Mouse (Mus musculus) lung, postnatal 0 days (tissue): ENCODE results near the gene Rpa2. TPM values are rescaled to one million over a fixed set of nuclear protein-coding genes. Genes with fewer than 3 reads are reported as not detected.

ENCODE experiments used
- ATAC-seq: fragments of 200-750 bp; cut with Nextera tagmentation; 2 replicates; pipeline ENCODE4 v1.8.0; 2017; ENCODE audit warnings: moderate library complexity
- DNase-seq: peaks from one replicate; pipeline ENCODE4 v3.0.0-alpha.2; 2016; ENCODE audit warnings: low spot score
- H3K27ac ChIP-seq: fragments of 300-500 bp; sonication (generic); 2 replicates; pipeline ENCODE4 v1.5.1; 2014; ENCODE audit warnings: antibody characterized with exemption, mild to moderate bottlenecking, low read length, mixed read lengths
- H3K27me3 ChIP-seq: fragments of 300-500 bp; sonication (generic); replicated peaks from 2 replicates; pipeline ENCODE4 v1.6.1; 2014; ENCODE audit warnings: low read length, mixed read lengths; ENCODE audit not compliant: insufficient read depth
- H3K36me3 ChIP-seq: fragments of 300-500 bp; sonication (generic); 2 replicates; pipeline ENCODE4 v1.6.1; 2014; ENCODE audit warnings: low read length, mixed read lengths; ENCODE audit not compliant: insufficient read depth
- H3K4me1 ChIP-seq: fragments of 300-500 bp; sonication (generic); 2 replicates; pipeline ENCODE4 v1.6.1; 2014; ENCODE audit warnings: antibody characterized with exemption, low read depth, low read length, mixed read lengths; ENCODE audit not compliant: insufficient read depth
- H3K4me2 ChIP-seq: fragments of 300-500 bp; sonication (generic); replicated peaks from 2 replicates; pipeline ENCODE4 v1.6.1; 2014; ENCODE audit warnings: low read depth, mild to moderate bottlenecking, low read length, moderate library complexity, mixed read lengths
- H3K4me3 ChIP-seq: fragments of 300-500 bp; sonication (generic); 2 replicates; pipeline ENCODE4 v1.5.1; 2014; ENCODE audit warnings: low read depth, low read length
- H3K9ac ChIP-seq: fragments of 300-500 bp; sonication (generic); replicated peaks from 2 replicates; pipeline ENCODE4 v1.6.1; 2014; ENCODE audit warnings: low read depth, mild to moderate bottlenecking
- H3K9me3 ChIP-seq: fragments of 300-500 bp; sonication (generic); 2 replicates; pipeline ENCODE4 v1.6.1; 2016; ENCODE audit warnings: low read length, mixed read lengths
- CTCF ChIP-seq: IDR thresholded peaks from 2 replicates; pipeline ENCODE4 v1.5.1; 2016; ENCODE audit warnings: antibody characterized with exemption, mild to moderate bottlenecking
- EP300 ChIP-seq: IDR thresholded peaks from 2 replicates; pipeline ENCODE4 v1.6.1; 2016; ENCODE audit warnings: antibody characterized with exemption, mild to moderate bottlenecking, control low read depth
- WGBS: fragments of 180-500 bp; shearing (Covaris S2); extraction: QIAGEN DNeasy Blood & Tissue Kit; methylation state at CpG from one replicate; pipeline ENCODE4 v1.1.7; 2014; 5-methylcytosine and 5-hydroxymethylcytosine counted together
- polyA plus RNA-seq: library from polyadenylated mRNA; unstranded; fragments of >200 nt; fragmentation: Nextera tagmentation; extraction: Ambion mirVana; gene quantifications from 2 replicates; pipeline ENCODE4 v1.2.1, GENCODE M21; 2015

The Rpa2 gene
- polyA plus RNA-seq, 1 experiment from 2014 or later = 23.9 TPM

GRCm38 (mm10) chr4:132805146-132805545, 37.0 kb downstream of the Rpa2 start:
- H3K4me3 ChIP-seq = no peak overlapping the region
- 72% methylated on average over 5 of the region's 5 CpGs for WGBS
- no peaks in the 10 kb centered on the region for H3K36me3 ChIP-seq
- DNase-seq = no peak
- no peak overlapping the region for H3K4me2 ChIP-seq
- no peak overlapping the region for H3K27ac ChIP-seq
- H3K9me3 ChIP-seq = no peaks in the 10 kb centered on the region
- H3K4me1 ChIP-seq = no peaks in the 10 kb centered on the region
- no peak for ATAC-seq
- no peak for TF ChIP-seq CTCF
- no peak for TF ChIP-seq EP300
- H3K27me3 ChIP-seq = no peaks in the 10 kb centered on the region
- H3K9ac ChIP-seq = no peak overlapping the region

- ATAC-seq (no peak), DNase-seq (peak; percentile 54)
- WGBS = 61% methylated on average over 12 of the region's 12 CpGs
- Histone ChIP-seq H3K4me2 (no peak overlapping the region), H3K9me3 (no peaks in the 10 kb centered on the region), H3K9ac (no peak overlapping the region), H3K4me1 (no peaks in the 10 kb centered on the region), H3K27me3 (no peaks in the 10 kb centered on the region), H3K36me3 (no peaks in the 10 kb centered on the region), H3K4me3 (no peak overlapping the region), H3K27ac (no peak overlapping the region)
- no peak for TF ChIP-seq CTCF
- no peak for TF ChIP-seq EP300
Measured at GRCm38 (mm10) chr4:132805599-132806197, 37.6 kb downstream of the Rpa2 start.

GRCm38 (mm10) chr4:132806620-132807191, 38.6 kb downstream of the Rpa2 start:
- no peak overlapping the region for H3K27ac ChIP-seq
- ATAC-seq (no peak), DNase-seq (no peak)
- H3K4me1 ChIP-seq = no peaks in the 10 kb centered on the region
- H3K9me3 ChIP-seq = no peaks in the 10 kb centered on the region
- H3K27me3 ChIP-seq = no peaks in the 10 kb centered on the region
- WGBS = 83% methylated on average over 7 of the region's 7 CpGs
- H3K9ac ChIP-seq = no peak overlapping the region
- H3K4me2 ChIP-seq = no peak overlapping the region
- no peak overlapping the region for H3K4me3 ChIP-seq
- TF ChIP-seq EP300 = no peak
- H3K36me3 ChIP-seq = no peaks in the 10 kb centered on the region

GRCm38 (mm10) chr4:132807771-132808641, 39.9 kb downstream of the Rpa2 start:
- Histone ChIP-seq H3K36me3 (no peaks in the 10 kb centered on the region), H3K4me3 (no peak overlapping the region), H3K4me1 (no peaks in the 10 kb centered on the region), H3K9me3 (no peaks in the 10 kb centered on the region), H3K9ac (no peak overlapping the region), H3K4me2 (no peak overlapping the region), H3K27ac (no peak overlapping the region), H3K27me3 (no peaks in the 10 kb centered on the region)
- WGBS = 59% methylated on average over 5 of the region's 5 CpGs
- peak; percentile 35; the same call in 1 of the 2 replicates for ATAC-seq
- TF ChIP-seq EP300 = no peak
- no peak for TF ChIP-seq CTCF
- DNase-seq = no peak

- WGBS = 83% methylated on average over 5 of the region's 5 CpGs
- ATAC-seq (no peak), DNase-seq (no peak)
- Histone ChIP-seq H3K36me3 (no peaks in the 10 kb centered on the region), H3K27me3 (no peaks in the 10 kb centered on the region), H3K9me3 (no peaks in the 10 kb centered on the region), H3K4me3 (no peak overlapping the region), H3K4me2 (no peak overlapping the region), H3K9ac (no peak overlapping the region), H3K27ac (no peak overlapping the region), H3K4me1 (no peaks in the 10 kb centered on the region)
- TF ChIP-seq EP300 (no peak), CTCF (no peak)
Measured at GRCm38 (mm10) chr4:132809621-132810020, 41.5 kb downstream of the Rpa2 start.

GRCm38 (mm10) chr4:132816404-132816803, 48.3 kb downstream of the Rpa2 start:
- ATAC-seq (no peak), DNase-seq (peak; percentile 15)
- TF ChIP-seq EP300 (no peak), CTCF (no peak)
- Histone ChIP-seq H3K9me3 (no peaks in the 10 kb centered on the region), H3K27ac (no peak overlapping the region), H3K4me1 (no peaks in the 10 kb centered on the region), H3K27me3 (no peaks in the 10 kb centered on the region), H3K9ac (no peak overlapping the region), H3K4me3 (no peak overlapping the region), H3K36me3 (no peaks in the 10 kb centered on the region), H3K4me2 (no peak overlapping the region)
- WGBS = 69% methylated on average over 7 of the region's 7 CpGs
